Mouse (Mus musculus): Measurements from ENCODE around the gene Paxx.
"Not testable (repeated sequence)": the region's sequence is repeated elsewhere in the genome, so short reads cannot be mapped to it uniquely, and the experiment has no call there.

Gene Paxx

GRCm38 (mm10) chr2:25442682-25443081 lies 18.2 kb downstream of the Paxx start:
- DNase-seq (ENCODE audit: low spot score): no peak

GRCm38 (mm10) chr2:25441067-25441466 lies 19.8 kb downstream of the Paxx start:
- no peak for DNase-seq (ENCODE audit: low spot score)

GRCm38 (mm10) chr2:25436286-25436820 lies 24.5 kb downstream of the Paxx start:
- no peak for DNase-seq (ENCODE audit: low spot score)

GRCm38 (mm10) chr2:25434292-25434691 lies 26.6 kb downstream of the Paxx start:
- DNase-seq (ENCODE audit: low spot score): no peak

GRCm38 (mm10) chr2:25433101-25433500 lies 27.8 kb downstream of the Paxx start:
- no peak for DNase-seq (ENCODE audit: low spot score)

- DNase-seq (ENCODE audit: low spot score): no peak
These were observed 28.4 kb downstream of the Paxx start for GRCm38 (mm10) chr2:25432326-25433098.

GRCm38 (mm10) chr2:25431308-25431855 lies 29.5 kb downstream of the Paxx start:
- no peak for DNase-seq (ENCODE audit: low spot score)

GRCm38 (mm10) chr2:25430395-25431233 lies 30.3 kb downstream of the Paxx start:
- no peak for DNase-seq (ENCODE audit: low spot score)

- no peak for DNase-seq (ENCODE audit: low spot score)
These were observed 31.3 kb downstream of the Paxx start for GRCm38 (mm10) chr2:25429435-25430180.

- DNase-seq (ENCODE audit: low spot score): peak; percentile 87
These were observed 32.3 kb downstream of the Paxx start, which contains the start of gene Abca2 for GRCm38 (mm10) chr2:25428442-25429236. TSS of gene Abca2 (plus strand) at chr2:25428703.

- no peak for DNase-seq (ENCODE audit: low spot score)
These were observed 33.6 kb downstream of the Paxx start for GRCm38 (mm10) chr2:25427256-25427655.

- peak; percentile 32 for DNase-seq (ENCODE audit: low spot score)
These were observed 34.1 kb downstream of the Paxx start for GRCm38 (mm10) chr2:25426721-25427191.

- no peak for DNase-seq (ENCODE audit: low spot score)
These were observed 35.4 kb downstream of the Paxx start for GRCm38 (mm10) chr2:25425481-25425880.

GRCm38 (mm10) chr2:25423626-25424025 lies 37.3 kb downstream of the Paxx start:
- no peak for DNase-seq (ENCODE audit: low spot score)

GRCm38 (mm10) chr2:25422587-25423410 lies 38.1 kb downstream of the Paxx start, which contains the start of gene Fut7:
TSS of gene Fut7 (plus strand) at chr2:25423267.
- no peak for DNase-seq (ENCODE audit: low spot score)

GRCm38 (mm10) chr2:25421896-25422295 lies 39.0 kb downstream of the Paxx start:
- no peak for DNase-seq (ENCODE audit: low spot score)

- no peak for DNase-seq (ENCODE audit: low spot score)
These were observed 43.5 kb downstream of the Paxx start for GRCm38 (mm10) chr2:25417426-25417825.

GRCm38 (mm10) chr2:25413436-25413835 lies 47.5 kb downstream of the Paxx start:
- not testable (repeated sequence) for DNase-seq (ENCODE audit: low spot score)

GRCm38 (mm10) chr2:25408908-25409307 lies 52.0 kb downstream of the Paxx start:
- DNase-seq (ENCODE audit: low spot score): no peak

All from yolk sac, embryonic 10.5 days (tissue).